Mouse (Mus musculus): Measurements from ENCODE around the gene Chil4. TPM values are rescaled to one million over a fixed set of nuclear protein-coding genes. Genes with fewer than 3 reads are reported as not detected.
"Not testable (repeated sequence)": the region's sequence is repeated elsewhere in the genome, so short reads cannot be mapped to it uniquely, and the experiment has no call there.

Gene Chil4
- not detected in 2 replicates for total RNA-seq (2021)
- long read RNA-seq, experiment 1, result 0 reads
- long read RNA-seq, experiment 2, result 0 reads

- no peak for DNase-seq
These were observed at the start of gene Chil4 for GRCm38 (mm10) chr3:106219407-106219806. TSS of gene Chil4 (minus strand) at chr3:106219507.

GRCm38 (mm10) chr3:106265854-106266253 is 46.5 kb upstream of the Chil4 start:
- DNase-seq, result no peak

GRCm38 (mm10) chr3:106264854-106265253 is 45.5 kb upstream of the Chil4 start:
- no peak for DNase-seq

- DNase-seq, result not testable (repeated sequence)
These were observed 37.8 kb upstream of the Chil4 start for GRCm38 (mm10) chr3:106257076-106257475.

GRCm38 (mm10) chr3:106252719-106253118 is 33.4 kb upstream of the Chil4 start:
- no peak for DNase-seq

GRCm38 (mm10) chr3:106250763-106251399 is 31.6 kb upstream of the Chil4 start:
- DNase-seq, result not testable (repeated sequence)

GRCm38 (mm10) chr3:106247369-106247768 is 28.1 kb upstream of the Chil4 start:
- DNase-seq, result not testable (repeated sequence)

GRCm38 (mm10) chr3:106240210-106240609 is 20.9 kb upstream of the Chil4 start:
- DNase-seq, result not testable (repeated sequence)

- DNase-seq, result no peak
These were observed 20.0 kb upstream of the Chil4 start for GRCm38 (mm10) chr3:106239196-106239791.

GRCm38 (mm10) chr3:106223391-106223790 is 4.1 kb upstream of the Chil4 start:
- not testable (repeated sequence) for DNase-seq

GRCm38 (mm10) chr3:106221625-106222265 is 2.4 kb upstream of the Chil4 start:
- DNase-seq, result no peak

GRCm38 (mm10) chr3:106218284-106218954 is 888 bp downstream of the Chil4 start:
- DNase-seq, result not testable (repeated sequence)

GRCm38 (mm10) chr3:106198030-106198429 is 21.3 kb downstream of the Chil4 start:
- not testable (repeated sequence) for DNase-seq

- DNase-seq, result not testable (repeated sequence)
These were observed 22.1 kb downstream of the Chil4 start for GRCm38 (mm10) chr3:106197246-106197645.

- DNase-seq, result no peak
These were observed 23.0 kb downstream of the Chil4 start for GRCm38 (mm10) chr3:106196276-106196675.

- DNase-seq, result no peak
These were observed 23.8 kb downstream of the Chil4 start for GRCm38 (mm10) chr3:106195486-106195885.

GRCm38 (mm10) chr3:106187991-106188390 is 31.3 kb downstream of the Chil4 start:
- DNase-seq, result no peak

- DNase-seq, result no peak
These were observed 41.7 kb downstream of the Chil4 start for GRCm38 (mm10) chr3:106177509-106178189.

- DNase-seq, result not testable (repeated sequence)
These were observed 44.3 kb downstream of the Chil4 start for GRCm38 (mm10) chr3:106174971-106175370.

- DNase-seq, result not testable (repeated sequence)
These were observed 46.8 kb downstream of the Chil4 start for GRCm38 (mm10) chr3:106172506-106172905.

- no peak for DNase-seq
These were observed 48.1 kb downstream of the Chil4 start for GRCm38 (mm10) chr3:106171135-106171731.

Data from adrenal gland, postnatal 14 days (tissue).